Mouse (Mus musculus) embryonic facial prominence, embryonic 14.5 days (tissue): ENCODE results near the gene Klhl21. TPM values are rescaled to one million over a fixed set of nuclear protein-coding genes. Genes with fewer than 3 reads are reported as not detected.

Experiments
- ATAC-seq: fragments of 200-750 bp; cut with Nextera tagmentation; 2 replicates; pipeline ENCODE4 v1.8.0; 2017; ENCODE audit warnings: low read depth, moderate number of reproducible peaks, moderate TSS enrichment
- DNase-seq: peaks from one replicate; pipeline ENCODE4 v3.0.0-alpha.2; 2015; ENCODE audit warnings: low spot score
- H3K27ac ChIP-seq: fragments of 300-500 bp; sonication (generic); replicated peaks from 2 replicates; pipeline ENCODE4 v1.5.1; 2014; ENCODE audit warnings: low read depth, mild to moderate bottlenecking, low read length, moderate library complexity
- H3K27me3 ChIP-seq: fragments of 300-500 bp; sonication (generic); replicated peaks from 2 replicates; pipeline ENCODE4 v1.6.1; 2014; ENCODE audit warnings: low read length; ENCODE audit not compliant: control insufficient read depth, insufficient read depth
- H3K36me3 ChIP-seq: fragments of 300-500 bp; sonication (generic); 2 replicates; pipeline ENCODE4 v1.6.1; 2014; ENCODE audit warnings: low read length, mixed read lengths; ENCODE audit not compliant: control insufficient read depth, insufficient read depth
- H3K4me1 ChIP-seq: fragments of 300-500 bp; sonication (generic); 2 replicates; pipeline ENCODE4 v1.6.1; 2014; ENCODE audit warnings: antibody characterized with exemption, low read length; ENCODE audit not compliant: control insufficient read depth, insufficient read depth
- H3K4me2 ChIP-seq: fragments of 300-500 bp; sonication (generic); 2 replicates; pipeline ENCODE4 v1.6.1; 2014; ENCODE audit warnings: low read depth, mild to moderate bottlenecking, low read length, moderate library complexity, mixed read lengths
- H3K4me3 ChIP-seq: fragments of 300-500 bp; sonication (generic); 2 replicates; pipeline ENCODE4 v1.5.1; 2014; ENCODE audit warnings: low read depth, mild to moderate bottlenecking, low read length
- H3K9ac ChIP-seq: fragments of 300-500 bp; sonication (generic); 2 replicates; pipeline ENCODE4 v1.6.1; 2014; ENCODE audit warnings: low read depth, mild to moderate bottlenecking, low read length, moderate library complexity, mixed read lengths
- H3K9me3 ChIP-seq: fragments of 300-500 bp; sonication (generic); 2 replicates; pipeline ENCODE4 v1.6.1; 2016; ENCODE audit warnings: low read length; ENCODE audit not compliant: control insufficient read depth
- WGBS: fragments of 180-500 bp; shearing (Covaris S2); extraction: QIAGEN DNeasy Blood & Tissue Kit; methylation state at CpG from one replicate; pipeline ENCODE4 v1.1.7; 2014; 5-methylcytosine and 5-hydroxymethylcytosine counted together
- polyA plus RNA-seq: library from polyadenylated mRNA; unstranded; fragments of >200 nt; fragmentation: Nextera tagmentation; extraction: Ambion mirVana; gene quantifications from 2 replicates; pipeline ENCODE4 v1.2.1, GENCODE M21; 2014

The Klhl21 gene
- polyA plus RNA-seq, 1 experiment from 2014 or later = 11.2 TPM

DNA sequence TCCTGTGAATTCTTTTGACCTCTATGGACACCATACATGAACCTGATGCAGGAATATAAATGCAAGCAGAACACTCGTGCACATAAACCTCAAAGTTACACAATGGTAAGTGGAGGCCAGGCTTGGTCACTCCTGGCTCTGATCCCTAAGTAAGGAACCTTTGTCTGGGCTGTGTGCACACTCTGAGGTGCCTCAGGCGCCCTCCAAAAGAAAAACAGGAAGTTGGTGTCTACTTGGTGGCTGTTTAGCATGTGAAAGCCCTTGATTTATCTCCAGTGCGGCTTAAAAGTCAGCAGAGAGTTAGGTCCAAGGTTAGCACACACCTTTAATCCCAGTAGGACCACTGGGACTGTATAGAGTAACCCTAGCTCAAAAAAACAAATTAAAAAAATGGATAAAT lies 9.1 kb upstream of the Klhl21 start:
- 51% methylated on average over 3 of the region's 3 CpGs for WGBS
- no peak overlapping the region for H3K27ac ChIP-seq
- no peak overlapping the region for H3K9ac ChIP-seq
- ATAC-seq (no peak), DNase-seq (no peak)
- H3K9me3 ChIP-seq = no peaks in the 10 kb centered on the region
- no peaks in the 10 kb centered on the region for H3K27me3 ChIP-seq
- no peaks in the 10 kb centered on the region for H3K36me3 ChIP-seq
- peaks cover 8% of the 10 kb centered on the region; the same call in 1 of the 2 replicates for H3K4me1 ChIP-seq
- no peak overlapping the region for H3K4me3 ChIP-seq
- no peak overlapping the region for H3K4me2 ChIP-seq

DNA sequence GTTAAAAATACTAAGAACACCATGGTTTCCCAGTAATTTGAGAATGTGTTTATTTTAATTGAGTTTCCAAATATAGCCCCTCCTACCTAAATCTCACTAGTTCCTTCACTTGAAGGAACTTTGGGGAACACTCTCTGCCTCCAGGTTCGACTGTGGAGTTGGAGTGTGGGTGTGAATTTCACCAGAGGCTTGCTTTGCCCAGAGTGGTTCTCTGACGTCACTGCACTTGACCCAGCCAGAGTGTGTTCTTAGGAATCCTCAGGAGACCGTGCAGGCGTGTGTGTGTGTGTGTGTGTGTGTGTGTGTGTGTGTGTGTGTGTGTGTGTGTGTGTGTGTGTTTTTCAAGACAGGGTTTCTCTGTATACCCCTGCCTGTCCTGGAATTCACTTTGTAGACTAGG lies 7.7 kb upstream of the Klhl21 start:
- Histone ChIP-seq H3K27ac (no peak overlapping the region), H3K9me3 (no peaks in the 10 kb centered on the region), H3K4me3 (no peak overlapping the region), H3K27me3 (no peaks in the 10 kb centered on the region), H3K4me2 (no peak overlapping the region), H3K4me1 (peaks cover 8% of the 10 kb centered on the region; the same call in 1 of the 2 replicates), H3K36me3 (no peaks in the 10 kb centered on the region), H3K9ac (no peak overlapping the region)
- 33% methylated on average over 4 of the region's 4 CpGs for WGBS
- DNase-seq = no peak
- no peak for ATAC-seq

DNA sequence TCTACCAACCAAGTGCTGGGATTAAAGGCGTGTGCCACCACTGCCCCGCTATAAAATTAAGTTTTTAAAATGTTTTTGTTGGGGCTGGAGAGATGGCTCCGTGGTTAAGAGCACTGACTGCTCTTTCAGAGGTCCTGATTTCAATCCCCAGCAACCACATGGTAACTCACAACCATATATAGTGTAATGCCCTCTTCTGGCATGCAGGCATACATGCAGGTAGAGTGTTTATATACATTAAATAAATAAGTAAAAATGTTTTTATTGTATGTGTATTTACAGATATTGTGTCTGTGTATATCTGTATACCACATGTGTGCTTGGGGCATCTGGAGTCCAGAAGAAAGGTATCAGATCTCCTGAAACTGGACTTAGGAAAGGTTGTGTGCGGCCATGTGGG lies 7.3 kb upstream of the Klhl21 start:
- Histone ChIP-seq H3K27me3 (no peaks in the 10 kb centered on the region), H3K4me3 (no peak overlapping the region), H3K4me2 (no peak overlapping the region), H3K9me3 (no peaks in the 10 kb centered on the region), H3K9ac (no peak overlapping the region), H3K4me1 (peaks cover 8% of the 10 kb centered on the region; the same call in 1 of the 2 replicates), H3K36me3 (no peaks in the 10 kb centered on the region), H3K27ac (no peak overlapping the region)
- ATAC-seq (no peak), DNase-seq (no peak)
- WGBS = 66% methylated on average over 4 of the region's 4 CpGs

DNA sequence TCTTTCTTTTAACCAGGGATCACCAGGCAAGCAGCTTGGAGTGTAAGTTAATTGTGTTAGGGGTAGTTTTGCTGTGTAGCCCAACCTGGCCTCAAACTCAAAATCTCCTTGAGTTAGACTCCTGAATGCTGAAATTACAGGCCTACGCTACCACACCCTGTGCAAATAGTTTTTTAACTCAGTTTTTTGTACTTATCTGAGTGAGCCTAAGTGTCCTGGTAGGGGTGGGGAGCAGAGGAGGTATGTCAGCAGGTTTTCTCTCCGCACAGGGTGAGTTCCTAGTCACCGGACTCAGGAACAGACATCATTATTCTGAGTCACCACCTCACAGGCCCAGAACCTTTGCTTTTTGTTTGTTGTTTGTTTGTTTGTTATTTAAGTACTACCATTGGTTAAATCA lies 6.5 kb upstream of the Klhl21 start:
- Histone ChIP-seq H3K4me3 (no peak overlapping the region), H3K36me3 (no peaks in the 10 kb centered on the region), H3K4me1 (peaks cover 7% of the 10 kb centered on the region; the same call in 1 of the 2 replicates), H3K9me3 (no peaks in the 10 kb centered on the region), H3K27me3 (no peaks in the 10 kb centered on the region), H3K4me2 (no peak overlapping the region), H3K9ac (no peak overlapping the region), H3K27ac (no peak overlapping the region)
- ATAC-seq (no peak), DNase-seq (no peak)
- 90% methylated on average over 3 of the region's 3 CpGs for WGBS

DNA sequence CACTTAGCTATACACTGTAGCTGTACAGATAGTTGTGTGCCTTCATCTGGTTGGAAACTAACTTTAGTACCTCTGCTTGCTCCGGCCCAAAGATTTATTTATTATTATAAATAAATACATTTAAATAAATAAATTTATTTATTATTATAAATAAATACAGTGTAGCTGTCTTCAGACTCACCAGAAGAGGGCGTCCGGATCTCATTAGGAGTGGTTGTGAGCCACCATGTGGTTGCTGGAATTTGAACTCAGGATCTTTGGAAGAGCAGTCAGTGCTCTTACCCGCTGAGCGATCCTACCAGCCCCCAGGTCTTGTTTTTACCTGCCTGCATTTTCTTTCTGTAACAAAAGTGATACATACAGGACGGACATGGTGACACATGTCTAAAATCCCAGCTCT lies 2.5 kb upstream of the Klhl21 start:
- no peak for DNase-seq
- Histone ChIP-seq H3K27me3 (no peaks in the 10 kb centered on the region), H3K27ac (no peak overlapping the region), H3K36me3 (no peaks in the 10 kb centered on the region), H3K4me2 (no peak overlapping the region), H3K4me1 (peaks cover 23% of the 10 kb centered on the region), H3K9me3 (no peaks in the 10 kb centered on the region), H3K9ac (no peak overlapping the region), H3K4me3 (no peak overlapping the region)
- ATAC-seq = no peak
- WGBS = 78% methylated on average over 6 of the region's 6 CpGs

DNA sequence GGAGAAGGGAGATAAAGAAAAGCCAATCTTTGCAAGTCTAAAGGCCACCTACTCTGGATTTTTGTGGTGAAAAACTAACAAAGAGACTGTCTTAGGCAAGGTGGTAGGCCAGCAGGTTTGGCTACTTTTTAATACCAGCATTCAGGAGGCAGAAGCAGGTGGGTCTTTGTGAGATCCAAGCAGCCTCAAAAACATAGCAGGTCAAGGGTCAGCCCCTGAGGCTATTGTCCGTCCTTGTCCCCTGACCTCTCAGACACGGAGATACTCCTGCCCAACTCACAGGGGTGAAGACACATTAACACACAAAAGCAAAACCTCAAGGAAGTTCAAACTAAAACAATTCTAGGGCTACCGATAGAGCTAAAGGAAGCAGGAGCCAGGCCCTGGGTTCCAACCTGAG lies 1.8 kb upstream of the Klhl21 start:
- 24% methylated on average over 3 of the region's 3 CpGs for WGBS
- no peak overlapping the region for H3K9ac ChIP-seq
- ATAC-seq (no peak), DNase-seq (no peak)
- H3K9me3 ChIP-seq = no peaks in the 10 kb centered on the region
- no peak overlapping the region for H3K4me2 ChIP-seq
- no peak overlapping the region for H3K4me3 ChIP-seq
- H3K27me3 ChIP-seq = no peaks in the 10 kb centered on the region
- H3K36me3 ChIP-seq = no peaks in the 10 kb centered on the region
- no peak overlapping the region for H3K27ac ChIP-seq
- H3K4me1 ChIP-seq = peaks cover 23% of the 10 kb centered on the region

DNA sequence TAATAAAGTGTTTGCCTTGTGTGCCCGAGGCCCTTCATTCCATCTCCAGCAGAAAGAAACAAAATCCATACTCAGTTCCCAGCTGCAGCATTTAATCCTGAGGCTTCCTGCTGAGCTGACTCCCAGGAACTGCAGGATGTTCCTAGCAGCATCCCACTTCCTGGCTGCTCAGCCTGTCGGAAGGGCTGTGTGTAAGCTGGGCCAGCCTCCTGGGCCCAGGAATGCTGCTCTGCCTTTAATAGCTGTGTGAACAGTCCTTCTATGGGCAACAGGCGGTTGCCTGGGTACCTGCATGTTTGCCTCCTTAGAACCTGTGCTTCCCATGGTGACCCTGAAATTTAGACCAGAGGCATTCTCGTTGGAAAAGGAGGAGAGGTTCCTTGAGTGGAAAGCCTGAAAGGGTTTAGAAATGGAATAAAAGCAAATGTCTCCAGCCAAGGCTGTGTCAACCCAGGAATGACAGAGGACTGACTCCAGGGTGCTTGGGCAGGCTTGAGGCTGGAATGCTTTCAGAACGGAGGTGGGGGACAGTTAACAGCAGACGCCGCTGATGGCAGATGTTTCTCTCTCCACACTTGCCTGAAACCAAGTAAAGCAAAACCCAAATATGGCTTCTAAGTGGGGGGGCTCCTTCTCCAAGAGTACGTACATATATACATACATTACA lies 989 bp upstream of the Klhl21 start:
- Histone ChIP-seq H3K4me1 (peaks cover 23% of the 10 kb centered on the region), H3K27me3 (no peaks in the 10 kb centered on the region), H3K9ac (peak overlapping the region; percentile 71; the same call in 1 of the 2 replicates), H3K9me3 (no peaks in the 10 kb centered on the region), H3K36me3 (peaks cover 8% of the 10 kb centered on the region), H3K27ac (peak overlapping the region; percentile 90; the same call in 1 of the 2 replicates), H3K4me2 (peak overlapping the region; percentile 99), H3K4me3 (peak overlapping the region; percentile 71)
- WGBS = 8% methylated on average over 8 of the region's 8 CpGs
- no peak for ATAC-seq
- peak; percentile 60 for DNase-seq

DNA sequence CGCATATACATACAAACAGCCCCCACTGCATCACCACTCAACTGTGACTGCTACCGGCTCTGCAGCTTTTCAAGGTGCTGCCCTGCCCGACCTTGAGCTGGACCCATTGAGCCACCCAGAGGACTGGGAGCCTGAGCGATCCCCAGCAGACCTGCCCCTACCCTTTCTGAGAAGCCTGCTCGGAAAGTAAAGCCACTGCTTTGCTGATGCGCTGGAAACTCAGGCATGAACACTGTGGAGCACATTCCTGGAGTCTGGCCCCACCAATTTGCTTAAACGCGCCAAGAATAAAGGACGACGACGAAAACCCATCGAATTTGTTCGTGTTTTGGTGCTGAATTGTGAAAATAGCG lies 479 bp upstream of the Klhl21 start:
- Histone ChIP-seq H3K4me1 (peaks cover 23% of the 10 kb centered on the region), H3K4me2 (peak overlapping the region; percentile 99), H3K36me3 (peaks cover 8% of the 10 kb centered on the region), H3K9me3 (no peaks in the 10 kb centered on the region), H3K27ac (peak overlapping the region; percentile 90), H3K4me3 (peak overlapping the region; percentile 71), H3K9ac (peak overlapping the region; percentile 71; the same call in 1 of the 2 replicates), H3K27me3 (no peaks in the 10 kb centered on the region)
- ATAC-seq (no peak), DNase-seq (no peak)
- WGBS = 2% methylated on average over 14 of the region's 14 CpGs
